Mouse (Mus musculus): ENCODE measurements at regions not wholly inside any gene's neighbourhood (a gene's known extent, or its start where the extent isn't known, plus 50 kb on each side); places are given as distances from the start of the nearest gene placed in this dataset.

- no peak for DNase-seq (ENCODE audit: low spot score)
Measured at GRCm38 (mm10) chr3:102661296-102661695, 73.0 kb upstream of the Tspan2 start.

- DNase-seq (ENCODE audit: low spot score) = no peak
Measured at GRCm38 (mm10) chr3:102663711-102664110, 70.6 kb upstream of the Tspan2 start.

- no peak for DNase-seq (ENCODE audit: low spot score)
Measured at GRCm38 (mm10) chr3:102664665-102665190, 69.6 kb upstream of the Tspan2 start.

GRCm38 (mm10) chr3:102667796-102668195 lies 66.5 kb upstream of the Tspan2 start:
- DNase-seq (ENCODE audit: low spot score) = no peak

- DNase-seq (ENCODE audit: low spot score) = no peak
Measured at GRCm38 (mm10) chr3:102668556-102668955, 65.8 kb upstream of the Tspan2 start.

GRCm38 (mm10) chr3:102669951-102670350 lies 64.4 kb upstream of the Tspan2 start:
- DNase-seq (ENCODE audit: low spot score) = no peak

GRCm38 (mm10) chr3:102670557-102670956 lies 63.8 kb upstream of the Tspan2 start:
- no peak for DNase-seq (ENCODE audit: low spot score)

GRCm38 (mm10) chr3:102670972-102671371 lies 63.4 kb upstream of the Tspan2 start:
- DNase-seq (ENCODE audit: low spot score) = no peak

GRCm38 (mm10) chr3:102673506-102673905 lies 60.8 kb upstream of the Tspan2 start:
- DNase-seq (ENCODE audit: low spot score) = no peak

- DNase-seq (ENCODE audit: low spot score) = no peak
Measured at GRCm38 (mm10) chr3:102674068-102674467, 60.3 kb upstream of the Tspan2 start.

GRCm38 (mm10) chr3:102676946-102677534 lies 57.3 kb upstream of the Tspan2 start:
- DNase-seq (ENCODE audit: low spot score) = no peak

- DNase-seq (ENCODE audit: low spot score) = peak; percentile 38
Measured at GRCm38 (mm10) chr3:102678516-102678915, 55.8 kb upstream of the Tspan2 start.

- DNase-seq (ENCODE audit: low spot score) = no peak
Measured at GRCm38 (mm10) chr3:102682424-102682823, 51.9 kb upstream of the Tspan2 start.

GRCm38 (mm10) chr3:102683541-102683940 lies 50.8 kb upstream of the Tspan2 start:
- DNase-seq (ENCODE audit: low spot score) = no peak

Data from gastrocnemius, adult 18-20 months (tissue).